Mouse (Mus musculus) forebrain, embryonic 12.5 days (tissue): Measurements from ENCODE around the gene Mat2b. TPM values are rescaled to one million over a fixed set of nuclear protein-coding genes. Genes with fewer than 3 reads are reported as not detected.
"Not testable (repeated sequence)": the region's sequence is repeated elsewhere in the genome, so short reads cannot be mapped to it uniquely, and the experiment has no call there.

Experiments
- ATAC-seq: fragments of 200-750 bp; cut with Nextera tagmentation; 2 replicates; pipeline ENCODE4 v1.8.0; 2017; ENCODE audit warnings: moderate TSS enrichment; ENCODE audit not compliant: low FRiP score
- H3K27ac ChIP-seq: fragments of 300-500 bp; sonication (generic); 2 replicates; pipeline ENCODE4 v1.5.1; 2016; ENCODE audit warnings: mild to moderate bottlenecking
- H3K27me3 ChIP-seq: fragments of 300-500 bp; sonication (generic); 2 replicates; pipeline ENCODE4 v1.6.1; 2016; ENCODE audit warnings: mild to moderate bottlenecking
- H3K36me3 ChIP-seq: fragments of 300-500 bp; sonication (generic); replicated peaks from 2 replicates; pipeline ENCODE4 v1.6.1; 2016; ENCODE audit warnings: mild to moderate bottlenecking
- H3K4me1 ChIP-seq: fragments of 300-500 bp; sonication (generic); 2 replicates; pipeline ENCODE4 v1.6.1; 2016
- H3K4me2 ChIP-seq: fragments of 300-500 bp; sonication (generic); 2 replicates; pipeline ENCODE4 v1.6.1; 2016; ENCODE audit warnings: mild to moderate bottlenecking, moderate library complexity
- H3K4me3 ChIP-seq: fragments of 300-500 bp; sonication (generic); replicated peaks from 2 replicates; pipeline ENCODE4 v1.5.1; 2016; ENCODE audit warnings: mild to moderate bottlenecking
- H3K9ac ChIP-seq: fragments of 300-500 bp; sonication (generic); 2 replicates; pipeline ENCODE4 v1.6.1; 2016; ENCODE audit warnings: mild to moderate bottlenecking
- H3K9me3 ChIP-seq: fragments of 300-500 bp; sonication (generic); 2 replicates; pipeline ENCODE4 v1.6.1; 2016
- WGBS: fragments of 180-500 bp; shearing (Covaris S2); methylation state at CpG from one replicate; pipeline ENCODE4 v1.1.7; 2016; 5-methylcytosine and 5-hydroxymethylcytosine counted together
- polyA plus RNA-seq: library from polyadenylated mRNA; unstranded; fragments of >200 nt; fragmentation: Nextera tagmentation; extraction: Ambion mirVana; gene quantifications from 2 replicates; pipeline ENCODE4 v1.2.1, GENCODE M21; 2016

Mat2b gene
- 80.3 and 84.8 TPM in 2 replicates for polyA plus RNA-seq

- Histone ChIP-seq H3K36me3 (peaks cover 6% of the 10 kb centered on the region; the same call in 1 of the 2 replicates), H3K9ac (peak within 1 kb of the TSS; percentile 80), H3K4me1 (peaks cover 22% of the 10 kb centered on the region), H3K4me3 (peak within 1 kb of the TSS; percentile 84), H3K9me3 (no peaks in the 10 kb centered on the region), H3K27me3 (no peaks in the 10 kb centered on the region), H3K4me2 (peak within 1 kb of the TSS; percentile 68), H3K27ac (peak within 1 kb of the TSS; percentile 95)
- no peak for ATAC-seq
- WGBS = 87% methylated on average over 9 of the region's 9 CpGs
These were observed at the start of gene Mat2b for GRCm38 (mm10) chr11:40695103-40695502. Gene Mat2b, minus strand, starts transcription at chr11:40695203.

DNA sequence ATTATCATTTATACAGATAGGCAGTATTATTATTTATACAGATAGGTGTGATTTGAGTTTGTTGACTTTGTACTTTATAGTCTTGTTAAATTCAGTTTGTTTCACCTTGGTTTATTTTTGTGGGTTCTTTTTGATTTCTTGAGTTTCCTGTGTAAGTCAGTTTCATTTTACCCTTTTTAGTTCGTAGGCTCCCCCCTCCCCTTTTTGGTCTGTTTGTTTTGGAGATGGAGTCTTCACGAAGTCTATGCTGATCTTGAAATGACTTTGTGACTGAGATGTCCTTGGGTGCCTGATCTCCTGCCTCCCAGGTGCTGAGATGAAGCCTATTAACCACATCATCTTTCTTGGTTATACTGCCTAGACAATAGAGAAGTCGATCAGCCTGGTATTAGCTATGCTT, 49.3 kb upstream of the Mat2b start:
- Histone ChIP-seq H3K36me3 (peaks cover 26% of the 10 kb centered on the region), H3K4me3 (no peak overlapping the region), H3K4me2 (no peak overlapping the region), H3K27ac (no peak overlapping the region), H3K9me3 (no peaks in the 10 kb centered on the region), H3K4me1 (no peaks in the 10 kb centered on the region), H3K27me3 (no peaks in the 10 kb centered on the region), H3K9ac (no peak overlapping the region)
- 82% methylated on average over 3 of the region's 3 CpGs for WGBS
- no peak for ATAC-seq

GRCm38 (mm10) chr11:40741605-40742262, 46.7 kb upstream of the Mat2b start:
- Histone ChIP-seq H3K36me3 (peaks cover 47% of the 10 kb centered on the region), H3K27ac (no peak overlapping the region)
- 92% methylated on average over 12 of the region's 12 CpGs for WGBS

GRCm38 (mm10) chr11:40737369-40737768, 42.4 kb upstream of the Mat2b start:
- 90% methylated on average over 3 of the region's 3 CpGs for WGBS
- no peak overlapping the region for H3K9ac ChIP-seq
- H3K36me3 ChIP-seq = peaks cover 49% of the 10 kb centered on the region
- no peak overlapping the region for H3K4me2 ChIP-seq
- ATAC-seq = no peak
- no peak overlapping the region for H3K27ac ChIP-seq
- H3K4me1 ChIP-seq = peaks cover 17% of the 10 kb centered on the region
- H3K9me3 ChIP-seq = no peaks in the 10 kb centered on the region
- H3K4me3 ChIP-seq = no peak overlapping the region
- H3K27me3 ChIP-seq = no peaks in the 10 kb centered on the region

More at GRCm38 (mm10) chr11:40741605-40742262, 46.7 kb upstream of the Mat2b start:
- Histone ChIP-seq H3K9me3 (no peaks in the 10 kb centered on the region), H3K4me1 (no peaks in the 10 kb centered on the region), H3K9ac (no peak overlapping the region), H3K27me3 (no peaks in the 10 kb centered on the region), H3K4me2 (no peak overlapping the region), H3K4me3 (no peak overlapping the region)
- no peak for ATAC-seq

DNA sequence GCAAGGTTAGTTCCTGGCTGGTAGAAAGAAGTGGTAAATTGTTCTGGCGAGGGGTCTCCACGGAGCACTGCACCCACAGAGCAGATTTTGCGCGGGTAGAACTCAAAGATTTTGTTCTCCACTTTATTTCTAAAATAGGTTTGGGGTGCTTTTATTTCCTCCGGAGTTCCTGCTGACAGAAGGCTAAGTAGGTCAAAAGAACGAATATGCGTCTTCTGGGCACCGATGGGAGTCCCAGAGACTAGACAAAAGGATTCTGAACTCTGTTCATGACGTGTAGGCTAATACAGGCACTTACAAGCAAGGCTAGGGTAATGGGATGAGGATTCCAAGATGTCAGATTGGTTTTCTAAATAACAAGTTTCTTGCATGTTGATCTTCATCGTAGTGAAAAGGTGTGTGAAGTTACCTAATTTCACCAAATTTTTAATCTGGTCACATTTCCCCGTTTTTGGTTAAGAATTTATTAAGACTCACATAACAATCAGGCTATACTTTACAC, 39.3 kb upstream of the Mat2b start:
- Histone ChIP-seq H3K36me3 (peaks cover 26% of the 10 kb centered on the region), H3K9ac (peak overlapping the region; percentile 89), H3K4me2 (peak overlapping the region; percentile 67), H3K27ac (no peak overlapping the region), H3K4me1 (peaks cover 26% of the 10 kb centered on the region), H3K4me3 (peak overlapping the region; percentile 88), H3K27me3 (no peaks in the 10 kb centered on the region), H3K9me3 (no peaks in the 10 kb centered on the region)
- ATAC-seq = no peak
- 7% methylated on average over 11 of the region's 11 CpGs for WGBS

DNA sequence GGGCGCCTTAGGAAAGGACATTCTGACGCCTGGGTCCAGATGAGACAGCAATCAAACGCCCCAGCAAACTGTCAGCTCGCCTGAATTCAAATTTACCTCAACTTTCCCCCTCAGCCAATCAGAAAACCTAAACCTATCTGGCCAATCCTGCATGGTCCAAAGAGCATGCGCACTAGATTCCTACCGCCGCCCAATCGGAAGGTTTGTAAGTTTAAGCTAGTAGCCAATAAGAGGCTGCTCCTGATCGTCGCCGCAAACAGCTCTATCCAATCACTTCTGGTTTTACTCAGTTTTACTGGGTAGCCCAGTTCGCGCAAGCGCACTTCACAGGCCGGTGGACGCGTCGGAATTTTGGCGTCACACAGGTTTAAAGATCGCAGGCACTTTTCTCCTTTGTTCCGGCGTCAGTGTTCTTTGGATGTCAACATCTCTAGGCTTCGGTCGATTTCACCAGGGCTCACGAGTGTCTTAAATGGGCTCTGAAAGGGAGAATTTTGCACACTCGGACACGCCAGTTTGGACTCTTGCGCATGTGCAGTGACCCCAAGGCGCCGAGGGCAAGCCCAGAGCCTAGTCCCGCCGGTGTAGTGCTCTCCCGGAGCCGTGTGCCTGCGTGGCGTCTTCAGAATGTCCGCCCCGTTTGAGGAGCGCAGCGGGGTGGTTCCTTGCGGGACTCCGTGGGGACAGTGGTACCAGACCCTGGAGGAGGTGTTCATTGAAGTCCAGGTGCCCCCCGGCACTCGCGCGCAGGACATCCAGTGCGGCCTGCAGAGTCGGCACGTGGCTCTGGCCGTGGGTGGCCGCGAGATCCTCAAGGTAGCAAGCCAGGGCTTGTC, 38.6 kb upstream of the Mat2b start, which contains the start of the genes Hmmr and Nudcd2:
Gene Hmmr (minus strand): TSS at position 84 of the 836 bp plus-strand sequence.
Gene Nudcd2 (plus strand): TSS at position 329 of the 836 bp plus-strand sequence.
- H3K36me3 ChIP-seq = peaks cover 27% of the 10 kb centered on the region
- WGBS = under 1% methylated on average over 52 of the region's 52 CpGs

GRCm38 (mm10) chr11:40732997-40733338, 38.0 kb upstream of the Mat2b start:
- Histone ChIP-seq H3K9ac (peak overlapping the region; percentile 55), H3K27ac (no peak overlapping the region), H3K4me2 (peak overlapping the region; percentile 76), H3K9me3 (no peaks in the 10 kb centered on the region), H3K27me3 (no peaks in the 10 kb centered on the region), H3K4me3 (peak overlapping the region; percentile 88), H3K36me3 (peaks cover 27% of the 10 kb centered on the region), H3K4me1 (peaks cover 26% of the 10 kb centered on the region)
- ATAC-seq = peak; percentile 52; the same call in 1 of the 2 replicates
- 1% methylated on average over 14 of the region's 14 CpGs for WGBS

More for the DNA sequence above, 38.6 kb upstream of the Mat2b start, which contains the start of the genes Hmmr and Nudcd2:
- Histone ChIP-seq H3K27ac (peak within 1 kb of the TSS; percentile 83), H3K4me3 (peak within 1 kb of the TSS; percentile 88), H3K9me3 (no peaks in the 10 kb centered on the region), H3K4me2 (peak within 1 kb of the TSS; percentile 76), H3K27me3 (no peaks in the 10 kb centered on the region), H3K4me1 (peaks cover 26% of the 10 kb centered on the region), H3K9ac (peak within 1 kb of the TSS; percentile 89)
- peak; percentile 99 for ATAC-seq

DNA sequence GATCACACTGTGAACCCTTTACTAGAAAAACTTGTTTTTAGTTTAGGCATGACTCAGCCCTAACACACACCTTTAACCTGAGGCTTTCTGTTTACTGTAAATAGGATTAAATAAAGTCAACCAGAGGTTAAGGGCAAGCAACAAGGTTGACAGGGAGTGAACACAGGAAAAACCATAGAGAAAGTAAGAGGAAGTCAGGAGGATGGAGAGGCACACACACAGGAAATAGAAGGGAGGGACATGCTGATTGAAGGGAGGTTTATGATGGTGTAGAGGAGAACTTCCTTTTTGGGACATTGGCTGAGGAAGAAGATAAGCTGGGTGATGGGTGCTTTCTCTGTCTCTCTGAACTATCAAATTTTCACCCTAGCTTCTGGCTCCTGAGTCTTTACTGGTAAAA, 23.3 kb upstream of the Mat2b start:
- H3K36me3 ChIP-seq = peaks cover 85% of the 10 kb centered on the region
- H3K4me3 ChIP-seq = no peak overlapping the region
- H3K4me2 ChIP-seq = no peak overlapping the region
- H3K9ac ChIP-seq = no peak overlapping the region
- ATAC-seq = no peak
- no peaks in the 10 kb centered on the region for H3K4me1 ChIP-seq
- H3K9me3 ChIP-seq = no peaks in the 10 kb centered on the region
- no peaks in the 10 kb centered on the region for H3K27me3 ChIP-seq
- no peak overlapping the region for H3K27ac ChIP-seq

- Histone ChIP-seq H3K27ac (no peak overlapping the region), H3K9me3 (no peaks in the 10 kb centered on the region), H3K36me3 (peaks cover 83% of the 10 kb centered on the region), H3K27me3 (no peaks in the 10 kb centered on the region), H3K9ac (no peak overlapping the region), H3K4me1 (no peaks in the 10 kb centered on the region), H3K4me2 (no peak overlapping the region), H3K4me3 (no peak overlapping the region)
- WGBS = 94% methylated on average over 5 of the region's 5 CpGs
- no peak for ATAC-seq
These were observed 20.5 kb upstream of the Mat2b start for GRCm38 (mm10) chr11:40715524-40715923.

- 90% methylated on average over 8 of the region's 8 CpGs for WGBS
- no peak for ATAC-seq
These were observed 18.9 kb upstream of the Mat2b start for GRCm38 (mm10) chr11:40713858-40714257.

GRCm38 (mm10) chr11:40709899-40710298, 14.9 kb upstream of the Mat2b start:
- H3K4me3 ChIP-seq, H3K27ac ChIP-seq, ATAC-seq, H3K4me1 ChIP-seq, H3K9ac ChIP-seq, H3K9me3 ChIP-seq, H3K27me3 ChIP-seq, H3K4me2 ChIP-seq: not testable (repeated sequence)
- H3K36me3 ChIP-seq = peaks cover 88% of the 10 kb centered on the region
- 89% methylated on average over 6 of the region's 6 CpGs for WGBS

More at GRCm38 (mm10) chr11:40713858-40714257, 18.9 kb upstream of the Mat2b start:
- Histone ChIP-seq H3K4me2 (no peak overlapping the region), H3K9ac (no peak overlapping the region), H3K4me3 (no peak overlapping the region), H3K9me3 (no peaks in the 10 kb centered on the region), H3K36me3 (peaks cover 87% of the 10 kb centered on the region), H3K27ac (no peak overlapping the region), H3K27me3 (no peaks in the 10 kb centered on the region), H3K4me1 (no peaks in the 10 kb centered on the region)

DNA sequence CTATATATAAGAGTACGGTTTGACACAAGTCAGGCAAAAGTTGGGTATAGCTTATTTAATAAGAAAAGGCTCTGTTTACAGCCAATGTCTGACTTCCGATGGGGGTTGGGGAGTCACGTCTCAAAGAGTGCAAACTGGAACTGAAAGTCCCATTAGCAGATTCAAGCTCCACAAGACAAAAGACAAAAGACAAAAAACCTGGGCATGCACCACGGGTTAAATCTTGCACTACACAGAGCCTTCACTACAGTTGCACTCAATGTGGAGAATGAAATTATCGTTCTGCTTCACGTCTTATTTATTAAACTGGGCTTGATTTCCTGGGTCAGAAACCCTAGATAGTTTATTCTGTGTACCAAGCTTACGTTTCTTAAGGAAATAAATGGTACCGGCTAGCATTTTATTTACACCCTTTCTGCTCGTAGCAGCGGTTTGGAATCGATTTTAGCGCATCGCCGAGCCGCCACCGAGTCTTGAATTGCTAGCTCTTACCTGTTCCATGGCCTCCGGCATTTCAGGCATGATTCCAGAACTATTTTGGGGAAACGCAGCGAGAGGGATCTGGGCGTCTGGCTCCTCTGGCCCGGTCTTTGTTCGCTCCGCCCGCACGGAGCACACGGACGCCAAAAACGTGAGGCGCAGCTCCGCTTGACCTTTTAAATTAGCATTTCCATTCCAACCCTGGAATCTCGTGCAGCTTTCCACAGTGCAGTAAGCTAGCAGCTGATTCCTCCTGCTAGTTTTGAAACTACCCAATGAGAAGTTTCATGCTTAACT, 504 bp downstream of the Mat2b start:
- peak overlapping the region; percentile 80 for H3K9ac ChIP-seq
- ATAC-seq = peak; percentile 42
- H3K4me2 ChIP-seq = peak overlapping the region; percentile 68
- H3K4me3 ChIP-seq = peak overlapping the region; percentile 84
- H3K9me3 ChIP-seq = no peaks in the 10 kb centered on the region
- H3K36me3 ChIP-seq = no peaks in the 10 kb centered on the region
- WGBS = under 1% methylated on average over 31 of the region's 31 CpGs
- peak overlapping the region; percentile 95 for H3K27ac ChIP-seq
- H3K4me1 ChIP-seq = peaks cover 28% of the 10 kb centered on the region
- no peaks in the 10 kb centered on the region for H3K27me3 ChIP-seq
